Mouse (Mus musculus): ENCODE results near the gene Lrrc51. TPM values are rescaled to one million over a fixed set of nuclear protein-coding genes. Genes with fewer than 3 reads are reported as not detected.

Gene Lrrc51
- polyA plus RNA-seq, 1 experiment = 8.8 TPM

DNA sequence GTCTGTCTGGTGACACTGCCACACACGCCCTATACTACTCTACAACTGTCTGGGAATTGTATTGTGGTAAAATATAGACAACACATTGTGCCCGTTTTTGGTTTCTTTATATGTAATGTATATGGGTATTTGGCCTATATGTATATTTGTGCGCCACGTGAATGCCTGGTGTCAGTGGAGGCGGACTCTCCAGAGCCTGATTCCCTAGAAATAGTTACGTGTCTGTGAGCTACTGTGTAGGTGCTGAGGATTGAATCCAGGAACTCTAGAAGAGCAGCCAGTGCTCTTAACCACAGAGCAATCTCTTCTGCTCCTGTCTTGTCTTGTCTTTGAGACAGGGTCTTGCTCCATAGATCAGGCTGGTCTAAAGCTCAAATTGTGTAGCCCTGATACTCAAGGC, 47.4 kb downstream of the Lrrc51 start:
- Histone ChIP-seq H3K4me3 (no peak overlapping the region), H3ac (ENCODE audit: control insufficient read depth, insufficient read length) (no peak overlapping the region), H3K79me2 (ENCODE audit: control insufficient read depth, insufficient read depth) (no peaks in the 10 kb centered on the region), H3K27me3 (ENCODE audit: control insufficient read depth, insufficient read depth, insufficient read length) (no peaks in the 10 kb centered on the region), H3K4me2 (ENCODE audit: low read depth) (no peak overlapping the region), H3K36me3 (ENCODE audit: control insufficient read depth, insufficient read depth) (no peaks in the 10 kb centered on the region)
- TF ChIP-seq MYOD1 (IDR thresholded peaks at IDR 0.05; ENCODE audit: control insufficient read depth in 1 of 3, insufficient read length in 2 of 3, low read depth in 2 of 3) (no peak), MAX (IDR thresholded peaks at IDR 0.05; ENCODE audit: low read depth) (no peak), TCF3 (IDR thresholded peaks at IDR 0.05; ENCODE audit: insufficient read length, low read depth) (no peak), REST (IDR thresholded peaks at IDR 0.05; ENCODE audit: insufficient read depth, insufficient read length) (no peak), CEBPB (IDR thresholded peaks at IDR 0.05; ENCODE audit: insufficient read depth, poor library complexity, severe bottlenecking) (no peak), SRF (IDR thresholded peaks at IDR 0.05; ENCODE audit: control insufficient read depth, insufficient read length, low read depth) (no peak)

- H3K27me3 ChIP-seq (ENCODE audit: control insufficient read depth, insufficient read depth, insufficient read length) = no peaks in the 10 kb centered on the region
- no peak overlapping the region for H3K4me3 ChIP-seq
- no peaks in the 10 kb centered on the region for H3K79me2 ChIP-seq (ENCODE audit: control insufficient read depth, insufficient read depth)
Measured at GRCm38 (mm10) chr7:101884160-101884559, 49.5 kb downstream of the Lrrc51 start.

DNA sequence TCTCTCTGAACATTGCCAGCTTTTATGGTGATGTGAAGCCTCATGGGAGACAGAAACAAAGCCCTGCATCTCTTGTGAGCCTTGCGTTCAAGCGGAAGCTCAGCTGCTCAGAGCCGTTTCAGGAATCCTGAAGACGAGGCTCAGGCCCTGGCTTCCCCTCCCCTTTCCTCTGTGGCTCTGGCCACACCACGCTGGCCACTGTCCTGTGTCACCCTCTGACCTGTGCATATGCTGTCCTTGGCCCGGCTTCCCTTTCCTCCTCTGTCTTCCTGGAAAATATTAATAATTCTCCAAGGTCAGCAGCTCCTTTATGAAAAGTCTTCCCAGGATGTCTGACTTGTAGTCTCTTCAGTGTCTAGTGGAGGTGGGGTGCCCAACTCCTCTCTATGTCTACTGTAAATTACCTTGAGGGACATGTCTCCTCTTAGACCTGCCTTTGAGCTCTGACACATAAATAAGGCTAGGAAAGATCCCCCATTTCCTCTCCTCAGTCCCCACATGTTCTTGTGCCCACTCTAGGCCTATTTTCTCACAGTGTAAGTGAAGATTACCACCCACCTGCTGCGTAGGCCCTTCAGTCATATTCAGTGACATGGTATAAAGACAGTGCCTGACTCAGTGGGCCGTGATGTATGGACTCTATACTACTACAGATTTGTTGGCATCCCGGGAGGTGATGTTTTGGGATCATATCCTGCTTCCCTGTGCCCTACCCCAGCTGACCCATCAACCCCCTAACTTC, 51.1 kb downstream of the Lrrc51 start:
- H3ac ChIP-seq (ENCODE audit: control insufficient read depth, insufficient read length) = no peak overlapping the region
- no peak overlapping the region for H3K4me3 ChIP-seq
- no peaks in the 10 kb centered on the region for H3K36me3 ChIP-seq (ENCODE audit: control insufficient read depth, insufficient read depth)
- H3K27me3 ChIP-seq (ENCODE audit: control insufficient read depth, insufficient read depth, insufficient read length) = no peaks in the 10 kb centered on the region
- TF ChIP-seq E2F4 (IDR thresholded peaks at IDR 0.05; ENCODE audit: insufficient read depth) (no peak), MYOD1 (IDR thresholded peaks at IDR 0.05; ENCODE audit: control insufficient read depth in 1 of 3, insufficient read length in 2 of 3, low read depth in 2 of 3) (no peak), MYOG (IDR thresholded peaks at IDR 0.05; ENCODE audit: control insufficient read depth in 1 of 3, insufficient read depth in 1 of 3, insufficient read length in 2 of 3, low read depth in 2 of 3) (no peak), POLR2A (IDR thresholded peaks at IDR 0.05; ENCODE audit: insufficient read length, low read depth) (no peak), TCF12 (IDR thresholded peaks at IDR 0.05; ENCODE audit: insufficient read depth, poor library complexity, severe bottlenecking) (no peak), USF1 (IDR thresholded peaks at IDR 0.05; ENCODE audit: low read depth) (no peak), REST (IDR thresholded peaks at IDR 0.05; ENCODE audit: insufficient read depth, insufficient read length) (no peak), SRF (IDR thresholded peaks at IDR 0.05; ENCODE audit: control insufficient read depth, insufficient read length, low read depth) (no peak), TCF3 (IDR thresholded peaks at IDR 0.05; ENCODE audit: insufficient read length, low read depth) (no peak), POLR2AphosphoS2 (IDR thresholded peaks at IDR 0.05; ENCODE audit: insufficient read length, low read depth) (no peak), CEBPB (IDR thresholded peaks at IDR 0.05; ENCODE audit: insufficient read depth, poor library complexity, severe bottlenecking) (no peak), MAX (IDR thresholded peaks at IDR 0.05; ENCODE audit: low read depth) (no peak)
- H3K79me2 ChIP-seq (ENCODE audit: control insufficient read depth, insufficient read depth) = no peaks in the 10 kb centered on the region
- H3K4me2 ChIP-seq (ENCODE audit: low read depth) = no peak overlapping the region

More at GRCm38 (mm10) chr7:101884160-101884559, 49.5 kb downstream of the Lrrc51 start:
- H3ac ChIP-seq (ENCODE audit: control insufficient read depth, insufficient read length) = no peak overlapping the region
- H3K36me3 ChIP-seq (ENCODE audit: control insufficient read depth, insufficient read depth) = no peaks in the 10 kb centered on the region
- H3K4me2 ChIP-seq (ENCODE audit: low read depth) = no peak overlapping the region
- TF ChIP-seq TCF3 (IDR thresholded peaks at IDR 0.05; ENCODE audit: insufficient read length, low read depth) (no peak), CEBPB (IDR thresholded peaks at IDR 0.05; ENCODE audit: insufficient read depth, poor library complexity, severe bottlenecking) (no peak), MYOG (IDR thresholded peaks at IDR 0.05; ENCODE audit: control insufficient read depth in 1 of 3, insufficient read depth in 1 of 3, insufficient read length in 2 of 3, low read depth in 2 of 3) (no peak)

- no peaks in the 10 kb centered on the region for H3K79me2 ChIP-seq (ENCODE audit: control insufficient read depth, insufficient read depth)
- H3K27me3 ChIP-seq (ENCODE audit: control insufficient read depth, insufficient read depth, insufficient read length) = no peaks in the 10 kb centered on the region
- no peaks in the 10 kb centered on the region for H3K36me3 ChIP-seq (ENCODE audit: control insufficient read depth, insufficient read depth)
- no peak overlapping the region for H3K4me2 ChIP-seq (ENCODE audit: low read depth)
- TF ChIP-seq POLR2A (IDR thresholded peaks at IDR 0.05; ENCODE audit: insufficient read length, low read depth) (no peak), USF1 (IDR thresholded peaks at IDR 0.05; ENCODE audit: low read depth) (no peak), MYOD1 (IDR thresholded peaks at IDR 0.05; ENCODE audit: control insufficient read depth in 1 of 3, insufficient read length in 2 of 3, low read depth in 2 of 3) (no peak), CEBPB (IDR thresholded peaks at IDR 0.05; ENCODE audit: insufficient read depth, poor library complexity, severe bottlenecking) (no peak), MAX (IDR thresholded peaks at IDR 0.05; ENCODE audit: low read depth) (no peak), E2F4 (IDR thresholded peaks at IDR 0.05; ENCODE audit: insufficient read depth) (no peak), REST (IDR thresholded peaks at IDR 0.05; ENCODE audit: insufficient read depth, insufficient read length) (no peak), TCF3 (IDR thresholded peaks at IDR 0.05; ENCODE audit: insufficient read length, low read depth) (no peak), POLR2AphosphoS2 (IDR thresholded peaks at IDR 0.05; ENCODE audit: insufficient read length, low read depth) (no peak), TCF12 (IDR thresholded peaks at IDR 0.05; ENCODE audit: insufficient read depth, poor library complexity, severe bottlenecking) (no peak)
- no peak overlapping the region for H3ac ChIP-seq (ENCODE audit: control insufficient read depth, insufficient read length)
- H3K4me3 ChIP-seq = no peak overlapping the region
Measured at GRCm38 (mm10) chr7:101880855-101881254, 52.8 kb downstream of the Lrrc51 start.

- H3K79me2 ChIP-seq (ENCODE audit: control insufficient read depth, insufficient read depth) = no peaks in the 10 kb centered on the region
- H3K4me2 ChIP-seq (ENCODE audit: low read depth) = no peak overlapping the region
- no peak overlapping the region for H3K4me3 ChIP-seq
- no peaks in the 10 kb centered on the region for H3K36me3 ChIP-seq (ENCODE audit: control insufficient read depth, insufficient read depth)
- no peaks in the 10 kb centered on the region for H3K27me3 ChIP-seq (ENCODE audit: control insufficient read depth, insufficient read depth, insufficient read length)
- no peak overlapping the region for H3ac ChIP-seq (ENCODE audit: control insufficient read depth, insufficient read length)
- TF ChIP-seq E2F4 (IDR thresholded peaks at IDR 0.05; ENCODE audit: insufficient read depth) (no peak), REST (IDR thresholded peaks at IDR 0.05; ENCODE audit: insufficient read depth, insufficient read length) (no peak), CEBPB (IDR thresholded peaks at IDR 0.05; ENCODE audit: insufficient read depth, poor library complexity, severe bottlenecking) (no peak), TCF12 (IDR thresholded peaks at IDR 0.05; ENCODE audit: insufficient read depth, poor library complexity, severe bottlenecking) (no peak), POLR2AphosphoS2 (IDR thresholded peaks at IDR 0.05; ENCODE audit: insufficient read length, low read depth) (no peak), POLR2A (IDR thresholded peaks at IDR 0.05; ENCODE audit: insufficient read length, low read depth) (no peak), MYOG (IDR thresholded peaks at IDR 0.05; ENCODE audit: control insufficient read depth in 1 of 3, insufficient read depth in 1 of 3, insufficient read length in 2 of 3, low read depth in 2 of 3) (no peak), TCF3 (IDR thresholded peaks at IDR 0.05; ENCODE audit: insufficient read length, low read depth) (no peak), MAX (IDR thresholded peaks at IDR 0.05; ENCODE audit: low read depth) (no peak), MYOD1 (IDR thresholded peaks at IDR 0.05; ENCODE audit: control insufficient read depth in 1 of 3, insufficient read length in 2 of 3, low read depth in 2 of 3) (no peak), SRF (IDR thresholded peaks at IDR 0.05; ENCODE audit: control insufficient read depth, insufficient read length, low read depth) (no peak)
Measured at GRCm38 (mm10) chr7:101875978-101876377, 57.7 kb downstream of the Lrrc51 start.

Data from myocyte (in vitro differentiated cells).